Comparison of ENCODE assay signal across 14 mouse cellular contexts in genomic region chr13:18856026-18856802, GRCm38 (mm10).
DNase-seq lines count a peak whose midpoint lies in the region; ATAC-seq and TF ChIP-seq lines count a peak whose summit lies in the region.
"Had no signal": no experiment of that assay in that cellular context is flagged by ENCODE, and none has a peak within 500 bp of the region (broad histone marks: within the 10 kb centered on the region; RNA-seq: fewer than 3 reads in every experiment).

No protein-coding gene starts in this region.

- no peak overlapping the region for H3K9ac ChIP-seq in hindbrain, embryonic 14.5 days
- no peak overlapping the region for H3K9ac ChIP-seq in midbrain, embryonic 15.5 days
- H3K9ac ChIP-seq: embryonic facial prominence, embryonic 13.5 days; heart, embryonic 13.5 days; liver, embryonic 14.5 days had no signal

- DNase-seq in layer of hippocampus, adult 11-12 months (ENCODE audit: low spot score): peak; percentile 52
- no peak for DNase-seq in layer of hippocampus, adult 9-10 months (ENCODE audit: low spot score)
- peak; percentile 93 for DNase-seq in brain, embryonic 14.5 days (ENCODE audit: low read depth)
- DNase-seq in hindbrain, embryonic 14.5 days (ENCODE audit: low spot score): peak; percentile 41
- no peak for DNase-seq in kidney, adult 9 months
- no peak for DNase-seq in MN1 (ENCODE audit: low spot score)
- DNase-seq: cerebellum, postnatal 25 days; kidney, adult 18-20 months; thymus, postnatal 4 days had no signal

- H3K36me3 ChIP-seq in hindbrain, embryonic 14.5 days (replicated peaks; ENCODE audit: control insufficient read depth, insufficient read depth): peaks cover 10% of the 10 kb centered on the region; the same call in 1 of the 2 replicates
- no peaks in the 10 kb centered on the region for H3K36me3 ChIP-seq in midbrain, embryonic 15.5 days (replicated peaks)

- H3K4me1 ChIP-seq in hindbrain, embryonic 14.5 days (replicated peaks; ENCODE audit: control insufficient read depth, insufficient read depth, low read length): no peaks in the 10 kb centered on the region
- peaks cover 3% of the 10 kb centered on the region; the same call in 1 of the 2 replicates for H3K4me1 ChIP-seq in midbrain, embryonic 15.5 days
- H3K4me1 ChIP-seq: embryonic facial prominence, embryonic 13.5 days had no signal

- H3K4me2 ChIP-seq in hindbrain, embryonic 14.5 days (replicated peaks): no peak overlapping the region
- no peak overlapping the region for H3K4me2 ChIP-seq in midbrain, embryonic 15.5 days
- H3K4me2 ChIP-seq: embryonic facial prominence, embryonic 13.5 days; heart, embryonic 13.5 days had no signal

- peak overlapping the region; percentile 11; the same call in 1 of the 2 replicates for H3K27ac ChIP-seq in hindbrain, embryonic 14.5 days
- peak overlapping the region; percentile 26; the same call in 1 of the 2 replicates for H3K27ac ChIP-seq in midbrain, embryonic 15.5 days
- H3K27ac ChIP-seq: embryonic facial prominence, embryonic 13.5 days; heart, embryonic 13.5 days; liver, embryonic 14.5 days had no signal

- H3K4me3 ChIP-seq in hindbrain, embryonic 14.5 days (replicated peaks; ENCODE audit: low read length): no peak overlapping the region
- no peak overlapping the region for H3K4me3 ChIP-seq in midbrain, embryonic 15.5 days
- H3K4me3 ChIP-seq: embryonic facial prominence, embryonic 13.5 days; heart, embryonic 13.5 days had no signal

- TF ChIP-seq CTCF in brain, embryonic 14.5 days (IDR thresholded peaks at IDR 0.05; ENCODE audit: borderline replicate concordance, extremely low read depth, insufficient read depth, insufficient read length): no peak

- H3K9me3 ChIP-seq in hindbrain, embryonic 14.5 days (ENCODE audit: control insufficient read depth, low read length): no peaks in the 10 kb centered on the region
- no peaks in the 10 kb centered on the region for H3K9me3 ChIP-seq in midbrain, embryonic 15.5 days
- H3K9me3 ChIP-seq: embryonic facial prominence, embryonic 13.5 days; heart, embryonic 13.5 days had no signal

- TF ChIP-seq POLR2A in brain, embryonic 14.5 days (IDR thresholded peaks at IDR 0.05; ENCODE audit: borderline replicate concordance, extremely low read depth, insufficient read depth, insufficient read length, poor library complexity, severe bottlenecking): no peak

- 41% methylated on average over 8 of the region's 8 CpGs for WGBS in hindbrain, embryonic 14.5 days
- 36% methylated on average over 8 of the region's 8 CpGs for WGBS in midbrain, embryonic 15.5 days

- ATAC-seq in hindbrain, embryonic 14.5 days (ENCODE audit: low FRiP score): peak; percentile 90
- peak; percentile 92 for ATAC-seq in midbrain, embryonic 15.5 days (replicated peaks)
- ATAC-seq in granulocyte monocyte progenitor cell, adult 5-6 weeks (replicated peaks; ENCODE audit: poor library complexity, severe bottlenecking): no peak

- no peaks in the 10 kb centered on the region for H3K27me3 ChIP-seq in hindbrain, embryonic 14.5 days (ENCODE audit: control insufficient read depth, insufficient read depth, low read length)
- no peaks in the 10 kb centered on the region for H3K27me3 ChIP-seq in midbrain, embryonic 15.5 days (replicated peaks)
- H3K27me3 ChIP-seq: embryonic facial prominence, embryonic 13.5 days; heart, embryonic 13.5 days had no signal

Comparison
In these comparisons a context has a peak if more than half of its experiments do, and no peak if none do; other contexts are left out.
1. DNase-seq: peak in layer of hippocampus, adult 11-12 months (single experiment), brain, embryonic 14.5 days (single experiment) and hindbrain, embryonic 14.5 days (single experiment); none in layer of hippocampus, adult 9-10 months (single experiment), kidney, adult 9 months (single experiment) and MN1 (single experiment).